Mouse (Mus musculus) cerebellum, postnatal 4 days (tissue): Measurements from ENCODE around the gene Fzd7.

Experiments used
- DNase-seq, 2 experiments: peaks; one replicate each; pipeline ENCODE4 v3.0.0; 2022; ENCODE audit warnings: low spot score in 2 of 2, mixed read lengths in 1 of 2

Fzd7 gene

GRCm38 (mm10) chr1:59472368-59473180 is 9.7 kb upstream of the Fzd7 start:
- no peak for DNase-seq

DNA sequence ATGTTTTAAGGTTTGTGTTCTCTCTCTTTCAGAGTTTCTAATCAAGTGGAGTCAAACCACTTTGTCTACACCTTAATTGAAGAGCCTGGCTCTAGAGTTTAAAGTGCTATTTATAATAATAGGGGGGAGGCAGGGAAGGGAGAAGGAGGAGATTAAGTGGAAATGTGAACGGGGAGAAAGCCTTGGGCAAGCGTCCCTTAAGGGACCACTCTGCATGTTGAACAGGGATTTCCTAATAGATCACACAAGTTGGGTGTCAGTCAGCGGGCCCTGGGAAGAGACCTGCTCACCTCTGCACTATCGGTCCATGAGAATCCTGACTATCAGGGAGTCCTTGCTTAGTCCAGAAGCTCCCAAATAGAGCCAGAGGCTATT is 9.1 kb upstream of the Fzd7 start:
- DNase-seq, result no peak

- no peak for DNase-seq
Observed at GRCm38 (mm10) chr1:59475618-59476017, 6.6 kb upstream of the Fzd7 start.

DNA sequence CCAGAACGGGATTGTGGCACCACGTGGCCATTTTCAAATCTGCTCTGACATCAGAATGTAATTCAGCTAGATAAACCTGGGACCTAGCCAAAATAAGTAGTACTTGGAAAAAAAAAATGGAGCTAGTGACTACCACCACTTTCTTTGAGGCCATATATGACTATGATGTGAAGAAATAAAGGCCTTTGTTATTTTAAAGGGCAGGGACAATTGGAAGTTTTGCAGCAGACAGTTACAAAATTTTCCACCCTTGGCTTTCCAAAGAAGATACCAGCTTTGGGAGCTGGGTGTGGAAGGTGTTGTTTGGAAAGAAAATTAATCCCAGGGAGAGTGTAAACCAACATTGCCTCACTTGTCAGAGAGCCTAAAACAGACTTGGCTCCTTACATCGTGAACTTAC is 3.3 kb upstream of the Fzd7 start:
- DNase-seq, result no peak

DNA sequence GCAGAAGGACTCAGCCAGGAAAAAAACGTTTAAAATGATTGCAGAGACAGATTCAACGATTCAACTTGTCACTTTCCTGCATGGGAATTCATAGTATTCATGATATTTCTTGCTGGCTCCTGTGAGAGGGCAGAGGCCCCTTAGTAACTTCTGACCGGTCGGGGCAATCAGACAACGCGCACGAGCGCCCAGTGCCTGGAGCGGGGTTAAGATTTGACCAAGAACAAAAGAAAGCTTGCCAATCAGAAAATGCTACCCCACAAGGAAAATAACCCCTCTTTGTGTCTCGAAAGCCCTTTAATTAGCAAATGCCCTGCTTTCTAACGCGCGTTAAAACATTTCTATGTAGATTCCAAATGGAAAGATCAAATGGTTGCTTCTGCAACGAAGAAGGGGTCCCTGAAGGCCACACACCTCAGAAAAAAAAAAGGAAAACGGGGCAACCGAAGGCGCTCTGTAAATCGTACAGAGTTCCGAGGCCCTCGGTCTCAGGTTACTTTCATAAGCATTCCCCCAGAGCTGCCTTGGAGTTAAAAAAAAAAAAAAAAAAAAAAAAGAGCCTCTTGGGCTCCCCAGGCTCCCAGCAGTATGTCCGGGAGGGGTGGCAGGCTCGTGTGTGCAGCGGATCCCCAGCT is 1.3 kb upstream of the Fzd7 start:
- no peak for DNase-seq

GRCm38 (mm10) chr1:59481456-59482291 is 550 bp upstream of the Fzd7 start:
- peak; percentile 72 to 89 for DNase-seq

GRCm38 (mm10) chr1:59482696-59483520 is 684 bp downstream of the Fzd7 start:
- DNase-seq, result peak in 1 of 2 experiments; percentile 40

- DNase-seq, result peak; percentile 47 to 91
Observed at GRCm38 (mm10) chr1:59483521-59484245, 1.5 kb downstream of the Fzd7 start.

GRCm38 (mm10) chr1:59484314-59484713 is 2.1 kb downstream of the Fzd7 start:
- no peak for DNase-seq

GRCm38 (mm10) chr1:59484791-59485785 is 2.9 kb downstream of the Fzd7 start:
- peak in 1 of 2 experiments; percentile 37 for DNase-seq

GRCm38 (mm10) chr1:59485803-59486202 is 3.6 kb downstream of the Fzd7 start:
- no peak for DNase-seq

GRCm38 (mm10) chr1:59487651-59488051 is 5.4 kb downstream of the Fzd7 start:
- no peak for DNase-seq

- DNase-seq, result no peak
Observed at GRCm38 (mm10) chr1:59488481-59488880, 6.3 kb downstream of the Fzd7 start.

GRCm38 (mm10) chr1:59488991-59489390 is 6.8 kb downstream of the Fzd7 start:
- DNase-seq, result no peak

DNA sequence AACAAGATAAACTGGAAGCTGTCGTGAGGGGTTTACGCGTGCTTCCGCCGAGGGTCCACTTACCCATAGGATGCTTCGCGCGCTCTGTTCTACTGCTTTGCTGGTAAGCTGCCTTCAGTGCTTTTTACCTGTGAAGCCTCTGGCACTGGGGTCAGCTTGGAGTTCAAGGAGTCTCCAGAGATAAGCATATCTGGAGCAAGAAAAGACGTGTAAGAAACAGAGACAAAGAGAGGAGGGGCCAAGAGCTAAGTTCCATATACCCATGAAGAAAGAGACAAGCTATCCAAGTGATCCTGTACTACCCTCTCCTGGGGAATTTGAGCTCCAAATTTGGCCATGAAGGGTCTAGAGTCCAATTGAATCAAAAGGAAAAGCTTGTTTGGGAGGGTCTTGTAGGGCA is 9.3 kb downstream of the Fzd7 start:
- DNase-seq, result no peak

- DNase-seq, result no peak
Observed at GRCm38 (mm10) chr1:59492432-59492831, 10.2 kb downstream of the Fzd7 start.

- no peak for DNase-seq
Observed at GRCm38 (mm10) chr1:59495970-59496369, 13.7 kb downstream of the Fzd7 start.

GRCm38 (mm10) chr1:59497741-59498613 is 15.8 kb downstream of the Fzd7 start:
- DNase-seq, result no peak

- no peak for DNase-seq
Observed at GRCm38 (mm10) chr1:59499327-59499726, 17.1 kb downstream of the Fzd7 start.
